17 mouse cellular contexts compared by ENCODE assay signal in the genomic region with DNA sequence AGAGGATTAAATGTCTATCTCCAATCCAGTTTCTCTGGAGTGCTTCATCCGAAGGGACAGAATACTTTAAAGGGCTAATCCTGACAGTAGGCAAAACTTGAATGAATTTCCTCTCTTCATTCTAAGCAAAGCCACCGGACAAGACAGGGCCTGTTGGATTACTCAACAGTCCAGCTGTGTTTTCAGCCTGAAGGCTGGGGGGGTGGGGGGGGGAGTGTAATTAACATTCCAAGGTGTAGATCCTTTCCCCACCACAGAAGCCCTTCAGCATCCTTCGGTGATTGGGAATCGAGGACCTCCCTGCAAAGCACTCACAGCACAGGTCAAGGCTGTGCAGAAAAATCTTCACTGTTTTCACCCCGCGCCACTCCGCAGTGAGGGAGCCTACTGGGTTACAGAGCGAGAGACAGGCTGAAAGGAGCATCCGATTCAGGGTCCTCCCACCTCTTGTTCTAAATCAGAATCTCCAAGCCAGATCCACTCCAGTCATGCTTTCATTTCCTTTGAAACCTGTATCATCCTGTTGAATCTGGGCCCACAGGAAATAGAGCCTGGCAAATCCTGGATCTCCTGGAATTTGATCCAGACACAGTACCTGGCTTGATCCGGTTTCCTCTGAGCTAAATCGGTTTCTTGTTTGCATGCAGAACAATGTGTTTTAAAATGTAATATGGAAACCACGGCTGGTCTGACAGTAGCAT. TPM values are rescaled to one million over a fixed set of nuclear protein-coding genes. Genes with fewer than 3 reads are reported as not detected.
DNase-seq lines count a peak whose midpoint lies in the region; ATAC-seq and TF ChIP-seq lines count a peak whose summit lies in the region.
"Had no signal": no experiment of that assay in that cellular context is flagged by ENCODE, and none has a peak within 500 bp of the region (broad histone marks: within the 10 kb centered on the region; RNA-seq: fewer than 3 reads in every experiment).

No protein-coding gene starts in this region.

- intact Hi-C loops in left cerebral cortex, postnatal 25 days (cut with DNase I): no loop called here

- no peak overlapping the region for H3K4me3 ChIP-seq in lung, embryonic 16.5 days (ENCODE audit: low read length)
- H3K4me3 ChIP-seq in embryonic facial prominence, embryonic 10.5 days: no peak overlapping the region
- H3K4me3 ChIP-seq in limb, embryonic 14.5 days (replicated peaks; ENCODE audit: low read length): no peak overlapping the region
- H3K4me3 ChIP-seq: erythroblast, embryonic 14.5 days; hindbrain, embryonic 15.5 days had no signal

- no peak overlapping the region for H3K4me2 ChIP-seq in lung, embryonic 16.5 days (ENCODE audit: low read depth, low read length)
- no peak overlapping the region for H3K4me2 ChIP-seq in limb, embryonic 14.5 days (replicated peaks; ENCODE audit: low read depth, low read length, severe bottlenecking)
- H3K4me2 ChIP-seq: hindbrain, embryonic 15.5 days had no signal

- DNase-seq in lung, postnatal 14 days: no peak
- peak; percentile 57 for DNase-seq in embryonic facial prominence, embryonic 10.5 days (ENCODE audit: low spot score)
- peak; percentile 46 for DNase-seq in kidney, adult 9 months
- DNase-seq in limb, embryonic 14.5 days (ENCODE audit: low spot score): peak; percentile 27
- no peak for DNase-seq in testis, postnatal 10 days (ENCODE audit: low spot score)
- DNase-seq in left cerebral cortex, postnatal 25 days (ENCODE audit: low spot score in 2 of 2): no peak
- DNase-seq: cerebellum, postnatal 14 days; thymus, adult 18-20 months had no signal

- H3K4me1 ChIP-seq in lung, embryonic 16.5 days (replicated peaks; ENCODE audit: control insufficient read depth, insufficient read depth, low read length): peaks cover 9% of the 10 kb centered on the region; the same call in 1 of the 2 replicates
- H3K4me1 ChIP-seq in embryonic facial prominence, embryonic 10.5 days: peaks cover 18% of the 10 kb centered on the region
- H3K4me1 ChIP-seq in limb, embryonic 14.5 days (ENCODE audit: control insufficient read depth, insufficient read depth, low read length): no peaks in the 10 kb centered on the region
- H3K4me1 ChIP-seq: hindbrain, embryonic 15.5 days had no signal

- 54% methylated on average over 12 of the region's 12 CpGs for WGBS in lung, embryonic 16.5 days
- WGBS in embryonic facial prominence, embryonic 10.5 days: 39% methylated on average over 12 of the region's 12 CpGs
- WGBS in limb, embryonic 14.5 days: 45% methylated on average over 12 of the region's 12 CpGs

- H3K9ac ChIP-seq in lung, embryonic 16.5 days (ENCODE audit: low read length): no peak overlapping the region
- H3K9ac ChIP-seq in limb, embryonic 14.5 days (ENCODE audit: low read depth, low read length, severe bottlenecking): no peak overlapping the region
- H3K9ac ChIP-seq: hindbrain, embryonic 15.5 days had no signal

- no peak for TF ChIP-seq POLR2A in limb, embryonic 14.5 days (IDR thresholded peaks at IDR 0.05; ENCODE audit: borderline replicate concordance, extremely low read depth, insufficient read depth, insufficient read length)

- H3K36me3 ChIP-seq in lung, embryonic 16.5 days (ENCODE audit: control insufficient read depth, insufficient read depth, low read length): no peaks in the 10 kb centered on the region
- no peaks in the 10 kb centered on the region for H3K36me3 ChIP-seq in embryonic facial prominence, embryonic 10.5 days (replicated peaks)
- H3K36me3 ChIP-seq in limb, embryonic 14.5 days (ENCODE audit: control insufficient read depth, insufficient read depth, low read length): no peaks in the 10 kb centered on the region
- H3K36me3 ChIP-seq: hindbrain, embryonic 15.5 days had no signal

- no peaks in the 10 kb centered on the region for H3K27me3 ChIP-seq in lung, embryonic 16.5 days (ENCODE audit: control insufficient read depth, insufficient read depth, low read depth, low read length)
- no peaks in the 10 kb centered on the region for H3K27me3 ChIP-seq in embryonic facial prominence, embryonic 10.5 days (replicated peaks; ENCODE audit: low read depth, poor library complexity, severe bottlenecking)
- no peaks in the 10 kb centered on the region for H3K27me3 ChIP-seq in limb, embryonic 14.5 days (ENCODE audit: control insufficient read depth, insufficient read depth, low read length)
- H3K27me3 ChIP-seq: hindbrain, embryonic 15.5 days had no signal

- no peaks in the 10 kb centered on the region for H3K9me3 ChIP-seq in lung, embryonic 16.5 days (ENCODE audit: control insufficient read depth, low read length)
- no peaks in the 10 kb centered on the region for H3K9me3 ChIP-seq in embryonic facial prominence, embryonic 10.5 days
- H3K9me3 ChIP-seq in limb, embryonic 14.5 days (ENCODE audit: control insufficient read depth, low read length): no peaks in the 10 kb centered on the region
- H3K9me3 ChIP-seq: hindbrain, embryonic 15.5 days had no signal

- no peak for ATAC-seq in lung, embryonic 16.5 days (ENCODE audit: low read depth)
- no peak for ATAC-seq in limb, embryonic 14.5 days (ENCODE audit: low FRiP score, low read depth)
- no peak for ATAC-seq in cerebellum, adult (ENCODE audit: insufficient number of reproducible peaks, low FRiP score, low TSS enrichment)

- H3K27ac ChIP-seq in lung, embryonic 16.5 days (ENCODE audit: low read length): peak overlapping the region; percentile 3; the same call in 1 of the 2 replicates
- H3K27ac ChIP-seq in embryonic facial prominence, embryonic 10.5 days (replicated peaks): peak overlapping the region; percentile 63
- no peak overlapping the region for H3K27ac ChIP-seq in limb, embryonic 14.5 days (replicated peaks; ENCODE audit: low read depth, low read length)
- H3K27ac ChIP-seq: hindbrain, embryonic 15.5 days had no signal

RNA-seq across cellular contexts. Expression of a gene that starts 15.4 kb away (rescaled TPM):
- 5.8 and 8.2 TPM in 2 replicates for polyA plus RNA-seq in lung, embryonic 16.5 days (2015; fragmentation: Nextera tagmentation; extraction: Ambion mirVana)
- polyA plus RNA-seq in embryonic facial prominence, embryonic 10.5 days (2016; fragmentation: Nextera tagmentation; extraction: Ambion mirVana): 6.5 and 7.7 TPM in 2 replicates
- 21.7 and 25.2 TPM in 2 replicates for polyA plus RNA-seq in limb, embryonic 14.5 days (2012; rRNA removed)
- 10.8 and 12.1 TPM in 2 replicates for polyA plus RNA-seq in limb, embryonic 14.5 days (2014; fragmentation: Nextera tagmentation; extraction: Ambion mirVana)
- total RNA-seq in left cerebral cortex, postnatal 25 days (2021): 100 to 1,000 TPM; 119 to 124 TPM

RNA-seq across cellular contexts. Expression of a gene that starts 27.4 kb away (rescaled TPM):
- not detected in 2 replicates for polyA plus RNA-seq in lung, embryonic 16.5 days (2015; fragmentation: Nextera tagmentation; extraction: Ambion mirVana)
- not detected in 2 replicates for polyA plus RNA-seq in embryonic facial prominence, embryonic 10.5 days (2016; fragmentation: Nextera tagmentation; extraction: Ambion mirVana)
- not detected in 2 replicates for polyA plus RNA-seq in limb, embryonic 14.5 days (2012; rRNA removed)
- polyA plus RNA-seq in limb, embryonic 14.5 days (2014; fragmentation: Nextera tagmentation; extraction: Ambion mirVana): not detected in 2 replicates
- total RNA-seq in left cerebral cortex, postnatal 25 days (2021): under 1 TPM in 1 of 2 experiments, not detected in 1; 0.53 TPM
- total RNA-seq: gastrocnemius, postnatal 4 days; liver, adult 2 months; megakaryocyte progenitor cell, adult 5-6 weeks; midbrain, postnatal 0 days had no signal
- polyA plus RNA-seq: erythroblast, embryonic 14.5 days; hindbrain, embryonic 15.5 days; liver, adult 2 months; spleen, adult 2 months had no signal

Comparison
In these comparisons a context has a peak if more than half of its experiments do, and no peak if none do; other contexts are left out.
1. DNase-seq: peak in embryonic facial prominence, embryonic 10.5 days (single experiment), kidney, adult 9 months (single experiment) and limb, embryonic 14.5 days (single experiment); none in lung, postnatal 14 days (single experiment), testis, postnatal 10 days (single experiment) and left cerebral cortex, postnatal 25 days (0 of 2).